Mouse (Mus musculus): ENCODE measurements at regions not wholly inside any gene's neighbourhood (a gene's known extent, or its start where the extent isn't known, plus 50 kb on each side); places are given as distances from the start of the nearest gene placed in this dataset.

GRCm38 (mm10) chr7:34471003-34471402 is 77.9 kb upstream of the Lsm14a start:
- Histone ChIP-seq H3K4me2 (ENCODE audit: low read depth, low read length) (no peak overlapping the region), H3K27ac (ENCODE audit: low read length) (no peak overlapping the region), H3K9ac (ENCODE audit: low read depth, low read length) (no peak overlapping the region), H3K4me1 (ENCODE audit: control insufficient read depth, low read depth, low read length) (no peaks in the 10 kb centered on the region), H3K9me3 (replicated peaks; ENCODE audit: control insufficient read depth, low read length) (no peaks in the 10 kb centered on the region), H3K27me3 (ENCODE audit: control insufficient read depth, insufficient read depth, low read depth, low read length) (no peaks in the 10 kb centered on the region), H3K4me3 (ENCODE audit: low read depth, low read length) (no peak overlapping the region), H3K36me3 (ENCODE audit: control insufficient read depth, insufficient read depth) (no peaks in the 10 kb centered on the region)
- 55% methylated on average over 14 of the region's 14 CpGs for WGBS (ENCODE audit: insufficient replicate concordance)
- ATAC-seq (ENCODE audit: low read depth), result no peak

- no peak overlapping the region for H3K9ac ChIP-seq (ENCODE audit: low read depth, low read length)
- H3K4me2 ChIP-seq (ENCODE audit: low read depth, low read length), result no peak overlapping the region
- no peak for ATAC-seq (ENCODE audit: low read depth)
- no peaks in the 10 kb centered on the region for H3K4me1 ChIP-seq (ENCODE audit: control insufficient read depth, low read depth, low read length)
- 61% methylated on average over 9 of the region's 9 CpGs for WGBS (ENCODE audit: insufficient replicate concordance)
- H3K4me3 ChIP-seq (ENCODE audit: low read depth, low read length), result no peak overlapping the region
- H3K27me3 ChIP-seq (ENCODE audit: control insufficient read depth, insufficient read depth, low read depth, low read length), result no peaks in the 10 kb centered on the region
- H3K27ac ChIP-seq (ENCODE audit: low read length), result no peak overlapping the region
- H3K9me3 ChIP-seq (replicated peaks; ENCODE audit: control insufficient read depth, low read length), result no peaks in the 10 kb centered on the region
- H3K36me3 ChIP-seq (ENCODE audit: control insufficient read depth, insufficient read depth), result no peaks in the 10 kb centered on the region
These were observed 69.0 kb upstream of the Lsm14a start for GRCm38 (mm10) chr7:34462069-34462468.

GRCm38 (mm10) chr7:34459834-34460495 is 66.8 kb upstream of the Lsm14a start:
- Histone ChIP-seq H3K27ac (ENCODE audit: low read length) (no peak overlapping the region), H3K9ac (ENCODE audit: low read depth, low read length) (no peak overlapping the region), H3K4me3 (ENCODE audit: low read depth, low read length) (no peak overlapping the region), H3K4me1 (ENCODE audit: control insufficient read depth, low read depth, low read length) (no peaks in the 10 kb centered on the region), H3K4me2 (ENCODE audit: low read depth, low read length) (no peak overlapping the region), H3K36me3 (ENCODE audit: control insufficient read depth, insufficient read depth) (no peaks in the 10 kb centered on the region), H3K9me3 (replicated peaks; ENCODE audit: control insufficient read depth, low read length) (no peaks in the 10 kb centered on the region), H3K27me3 (ENCODE audit: control insufficient read depth, insufficient read depth, low read depth, low read length) (no peaks in the 10 kb centered on the region)
- no peak for ATAC-seq (ENCODE audit: low read depth)
- WGBS (ENCODE audit: insufficient replicate concordance), result 67% methylated on average over 3 of the region's 3 CpGs

GRCm38 (mm10) chr7:34458851-34459250 is 65.7 kb upstream of the Lsm14a start:
- Histone ChIP-seq H3K36me3 (ENCODE audit: control insufficient read depth, insufficient read depth) (no peaks in the 10 kb centered on the region), H3K4me2 (ENCODE audit: low read depth, low read length) (no peak overlapping the region), H3K9me3 (replicated peaks; ENCODE audit: control insufficient read depth, low read length) (no peaks in the 10 kb centered on the region), H3K9ac (ENCODE audit: low read depth, low read length) (no peak overlapping the region), H3K4me1 (ENCODE audit: control insufficient read depth, low read depth, low read length) (no peaks in the 10 kb centered on the region), H3K27ac (ENCODE audit: low read length) (no peak overlapping the region), H3K27me3 (ENCODE audit: control insufficient read depth, insufficient read depth, low read depth, low read length) (no peaks in the 10 kb centered on the region), H3K4me3 (ENCODE audit: low read depth, low read length) (no peak overlapping the region)
- ATAC-seq (ENCODE audit: low read depth), result no peak
- 64% methylated on average over 4 of the region's 4 CpGs for WGBS (ENCODE audit: insufficient replicate concordance)

GRCm38 (mm10) chr7:34448364-34448763 is 55.2 kb upstream of the Lsm14a start:
- H3K36me3 ChIP-seq (ENCODE audit: control insufficient read depth, insufficient read depth), result no peaks in the 10 kb centered on the region
- no peaks in the 10 kb centered on the region for H3K9me3 ChIP-seq (replicated peaks; ENCODE audit: control insufficient read depth, low read length)
- H3K4me1 ChIP-seq (ENCODE audit: control insufficient read depth, low read depth, low read length), result no peaks in the 10 kb centered on the region
- 63% methylated on average over 2 of the region's 2 CpGs for WGBS (ENCODE audit: insufficient replicate concordance)
- no peak overlapping the region for H3K4me3 ChIP-seq (ENCODE audit: low read depth, low read length)
- no peaks in the 10 kb centered on the region for H3K27me3 ChIP-seq (ENCODE audit: control insufficient read depth, insufficient read depth, low read depth, low read length)
- no peak for ATAC-seq (ENCODE audit: low read depth)
- no peak overlapping the region for H3K4me2 ChIP-seq (ENCODE audit: low read depth, low read length)
- H3K9ac ChIP-seq (ENCODE audit: low read depth, low read length), result no peak overlapping the region
- H3K27ac ChIP-seq (ENCODE audit: low read length), result no peak overlapping the region

GRCm38 (mm10) chr7:34444263-34444662 is 51.1 kb upstream of the Lsm14a start:
- Histone ChIP-seq H3K4me1 (ENCODE audit: control insufficient read depth, low read depth, low read length) (no peaks in the 10 kb centered on the region), H3K9ac (ENCODE audit: low read depth, low read length) (no peak overlapping the region), H3K27ac (ENCODE audit: low read length) (no peak overlapping the region), H3K4me3 (ENCODE audit: low read depth, low read length) (no peak overlapping the region), H3K36me3 (ENCODE audit: control insufficient read depth, insufficient read depth) (no peaks in the 10 kb centered on the region), H3K4me2 (ENCODE audit: low read depth, low read length) (no peak overlapping the region), H3K9me3 (replicated peaks; ENCODE audit: control insufficient read depth, low read length) (no peaks in the 10 kb centered on the region), H3K27me3 (ENCODE audit: control insufficient read depth, insufficient read depth, low read depth, low read length) (no peaks in the 10 kb centered on the region)
- WGBS (ENCODE audit: insufficient replicate concordance), result 55% methylated on average over 17 of the region's 17 CpGs
- ATAC-seq (ENCODE audit: low read depth), result no peak
